Mouse (Mus musculus): ENCODE results near the gene Gstp2. TPM values are rescaled to one million over a fixed set of nuclear protein-coding genes. Genes with fewer than 3 reads are reported as not detected.

Gstp2 gene
- polyA plus RNA-seq (2015; fragmentation: Nextera tagmentation; extraction: Ambion mirVana), result 1.3 and 4.6 TPM in 2 replicates

DNA sequence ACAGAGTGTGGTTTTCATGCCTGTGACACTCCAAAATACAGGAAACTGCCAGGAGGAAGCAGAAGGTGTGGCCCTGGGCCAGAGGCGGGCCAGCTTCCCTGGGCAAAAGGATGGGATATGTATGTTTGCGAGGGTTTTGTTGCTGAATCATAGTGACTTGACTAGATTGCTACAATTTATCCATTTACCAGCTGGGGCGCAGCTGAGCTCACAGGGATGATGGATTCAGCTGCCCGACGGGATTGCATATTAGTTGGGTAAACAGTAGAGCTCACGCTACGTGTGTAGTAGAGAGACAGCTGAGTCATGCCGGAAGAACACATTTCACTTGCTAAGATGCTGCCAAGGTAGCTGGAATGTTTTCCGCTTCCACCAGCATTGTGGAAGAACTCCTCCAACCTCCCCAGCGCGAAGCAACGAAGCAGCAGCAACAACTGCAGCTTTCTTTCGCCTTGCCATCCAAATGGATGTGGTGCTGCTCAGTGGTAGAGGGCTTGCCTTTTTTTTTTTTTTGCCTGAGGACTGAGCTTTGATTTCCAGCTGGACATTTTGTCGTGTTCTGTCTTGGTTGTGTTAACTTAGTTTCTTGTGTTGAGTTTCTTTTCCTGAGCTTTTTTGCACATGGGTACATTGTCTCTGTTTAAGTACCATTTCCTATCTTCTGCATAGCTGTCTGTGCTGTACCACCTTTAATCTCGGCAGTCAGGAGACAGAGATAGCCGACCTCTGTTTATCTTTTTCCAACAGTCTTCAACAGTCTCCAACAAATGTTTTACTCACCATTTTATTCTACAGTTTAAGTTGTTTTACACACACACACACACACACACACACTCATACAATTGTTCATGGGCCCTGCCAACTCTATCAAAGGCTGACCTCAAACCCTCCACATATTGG is at the start of gene Gstp2:
Gene Gstp2, minus strand, starts transcription at position 58 of the 900 bp plus-strand sequence.
- Histone ChIP-seq H3K4me1 (peaks cover 3% of the 10 kb centered on the region; the same call in 1 of the 2 replicates), H3K4me3 (peak within 1 kb of the TSS; percentile 7; the same call in 1 of the 2 replicates), H3K4me2 (replicated peaks) (peak within 1 kb of the TSS; percentile 18; the same call in 1 of the 2 replicates), H3K9ac (replicated peaks) (no peak within 1 kb of the TSS), H3K27ac (replicated peaks) (no peak within 1 kb of the TSS), H3K9me3 (no peaks in the 10 kb centered on the region), H3K36me3 (no peaks in the 10 kb centered on the region), H3K27me3 (no peaks in the 10 kb centered on the region)
- no peak for ATAC-seq (replicated peaks)
- 48% methylated on average over 16 of the region's 16 CpGs for WGBS

DNA sequence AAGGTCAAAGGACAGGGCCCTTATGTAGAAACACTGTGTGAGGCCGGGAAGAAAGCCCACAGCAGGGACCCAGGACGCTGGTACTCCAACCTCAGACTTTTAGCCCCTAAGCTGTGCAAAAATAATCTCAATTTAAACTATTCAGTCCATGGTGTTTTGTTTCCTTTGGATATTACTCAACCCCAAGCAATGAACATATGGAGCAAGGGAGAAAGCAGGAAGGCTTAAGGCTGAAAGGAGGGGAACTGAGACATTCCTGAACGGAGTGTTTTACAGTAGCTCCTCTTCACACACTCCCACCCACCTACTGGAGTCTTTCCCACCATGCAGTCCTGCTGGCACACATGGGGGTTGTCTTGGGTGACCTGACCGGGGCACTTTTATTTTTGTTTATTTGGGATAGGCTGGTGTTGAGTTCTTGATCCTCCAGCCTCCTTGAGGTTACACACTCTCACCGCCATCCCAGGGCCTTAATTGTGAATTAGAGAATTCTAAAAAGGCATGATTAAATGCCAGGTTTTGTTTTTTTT is 49.0 kb upstream of the Gstp2 start:
- Histone ChIP-seq H3K4me2 (replicated peaks) (no peak overlapping the region), H3K9ac (replicated peaks) (no peak overlapping the region), H3K27ac (replicated peaks) (no peak overlapping the region), H3K27me3 (no peaks in the 10 kb centered on the region), H3K9me3 (no peaks in the 10 kb centered on the region), H3K4me3 (no peak overlapping the region), H3K4me1 (peaks cover 25% of the 10 kb centered on the region), H3K36me3 (no peaks in the 10 kb centered on the region)
- 83% methylated on average over 5 of the region's 5 CpGs for WGBS
- no peak for ATAC-seq (replicated peaks)

DNA sequence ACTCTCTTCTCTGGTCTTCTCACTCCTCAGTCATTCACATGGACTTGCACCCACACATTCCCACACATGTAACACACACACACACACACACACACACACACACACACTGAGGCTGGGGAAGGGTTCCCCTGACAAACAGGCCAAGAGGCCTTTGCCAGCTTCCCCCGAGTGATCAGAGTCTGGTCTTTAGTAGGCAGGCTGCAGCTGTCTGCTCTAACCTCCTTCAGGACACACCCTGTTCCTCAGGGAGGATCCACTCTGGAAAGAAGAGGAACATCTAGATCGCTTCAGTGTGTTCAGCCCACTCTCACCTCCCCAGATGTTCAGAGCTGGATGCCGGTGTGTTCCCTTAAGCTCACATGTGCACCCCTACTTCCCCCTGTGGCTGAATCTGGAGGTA is 48.5 kb upstream of the Gstp2 start:
- Histone ChIP-seq H3K4me1 (peaks cover 21% of the 10 kb centered on the region), H3K27ac (replicated peaks) (no peak overlapping the region), H3K27me3 (no peaks in the 10 kb centered on the region), H3K9ac (replicated peaks) (no peak overlapping the region), H3K36me3 (no peaks in the 10 kb centered on the region), H3K4me3 (no peak overlapping the region), H3K9me3 (no peaks in the 10 kb centered on the region), H3K4me2 (replicated peaks) (no peak overlapping the region)
- no peak for ATAC-seq (replicated peaks)
- WGBS, result 85% methylated on average over 3 of the region's 3 CpGs

DNA sequence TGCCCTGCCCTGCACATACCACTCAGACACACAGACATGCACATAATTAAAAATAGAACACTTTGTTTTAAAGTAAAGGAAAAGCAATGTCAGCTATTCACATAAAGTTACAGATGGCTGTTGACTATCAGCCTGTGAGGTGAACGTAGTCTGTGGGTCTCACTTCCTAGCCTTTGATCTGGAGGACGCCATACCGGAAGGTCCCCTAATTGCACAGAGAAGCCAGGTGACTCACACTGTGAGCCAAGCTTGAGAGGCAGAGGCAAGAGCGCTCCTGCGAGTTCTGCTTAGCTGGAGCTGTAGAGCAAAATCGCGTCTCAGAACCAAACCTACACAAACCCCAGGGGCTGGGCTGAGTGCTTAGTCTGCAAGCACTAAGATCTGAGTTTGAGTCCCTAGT is 47.9 kb upstream of the Gstp2 start:
- 79% methylated on average over 7 of the region's 7 CpGs for WGBS
- H3K27me3 ChIP-seq, result no peaks in the 10 kb centered on the region
- no peak overlapping the region for H3K9ac ChIP-seq (replicated peaks)
- peaks cover 18% of the 10 kb centered on the region for H3K4me1 ChIP-seq
- ATAC-seq (replicated peaks), result no peak
- no peaks in the 10 kb centered on the region for H3K36me3 ChIP-seq
- H3K4me2 ChIP-seq (replicated peaks), result no peak overlapping the region
- H3K9me3 ChIP-seq, result no peaks in the 10 kb centered on the region
- no peak overlapping the region for H3K4me3 ChIP-seq
- H3K27ac ChIP-seq (replicated peaks), result no peak overlapping the region

DNA sequence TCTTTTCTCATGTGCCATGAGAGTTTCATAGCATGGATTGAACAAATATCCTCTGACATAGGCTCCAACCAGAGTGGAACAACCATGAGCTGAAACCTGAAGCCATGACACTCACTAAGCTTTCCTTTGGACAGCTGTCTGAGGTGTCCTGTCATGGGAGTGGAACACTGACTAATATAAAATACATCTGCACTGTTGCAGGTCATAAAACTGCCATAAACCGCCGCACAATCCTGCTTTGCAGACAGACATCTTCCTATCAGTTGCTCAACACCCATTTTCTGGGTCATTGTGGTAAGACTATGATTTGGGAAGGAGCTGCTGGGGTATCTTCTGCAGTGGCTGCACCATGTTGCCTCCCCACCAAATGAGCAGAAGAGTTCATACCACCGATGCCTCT is 46.9 kb upstream of the Gstp2 start:
- Histone ChIP-seq H3K4me3 (no peak overlapping the region), H3K4me1 (peaks cover 14% of the 10 kb centered on the region), H3K27ac (replicated peaks) (no peak overlapping the region), H3K9ac (replicated peaks) (no peak overlapping the region), H3K9me3 (no peaks in the 10 kb centered on the region), H3K4me2 (replicated peaks) (no peak overlapping the region), H3K36me3 (no peaks in the 10 kb centered on the region), H3K27me3 (no peaks in the 10 kb centered on the region)
- no peak for ATAC-seq (replicated peaks)
- WGBS, result 89% methylated on average over 3 of the region's 3 CpGs

DNA sequence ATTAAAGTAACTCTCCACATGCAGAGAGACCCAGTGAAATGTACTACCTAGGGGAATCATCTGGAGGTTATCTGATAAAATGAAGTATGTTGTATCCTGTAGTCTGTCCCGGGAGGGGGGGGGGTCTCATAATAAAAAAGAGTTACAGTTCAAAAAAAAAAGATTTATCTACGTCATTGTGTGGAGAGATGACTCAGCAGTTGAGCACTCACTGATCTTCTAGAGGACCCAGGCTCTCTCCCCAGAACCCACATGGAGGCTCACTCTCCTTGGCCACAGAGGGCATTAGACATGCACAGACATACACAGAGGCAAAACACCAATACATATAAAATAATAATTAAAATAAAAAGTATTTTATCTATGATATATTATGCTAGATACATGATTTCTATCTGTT is 45.6 kb upstream of the Gstp2 start:
- H3K9ac ChIP-seq (replicated peaks), result no peak overlapping the region
- no peak for ATAC-seq (replicated peaks)
- H3K9me3 ChIP-seq, result no peaks in the 10 kb centered on the region
- H3K36me3 ChIP-seq, result no peaks in the 10 kb centered on the region
- no peak overlapping the region for H3K27ac ChIP-seq (replicated peaks)
- no peak overlapping the region for H3K4me3 ChIP-seq
- 72% methylated on average over 2 of the region's 2 CpGs for WGBS
- H3K4me2 ChIP-seq (replicated peaks), result no peak overlapping the region
- no peaks in the 10 kb centered on the region for H3K27me3 ChIP-seq
- H3K4me1 ChIP-seq, result peaks cover 7% of the 10 kb centered on the region

DNA sequence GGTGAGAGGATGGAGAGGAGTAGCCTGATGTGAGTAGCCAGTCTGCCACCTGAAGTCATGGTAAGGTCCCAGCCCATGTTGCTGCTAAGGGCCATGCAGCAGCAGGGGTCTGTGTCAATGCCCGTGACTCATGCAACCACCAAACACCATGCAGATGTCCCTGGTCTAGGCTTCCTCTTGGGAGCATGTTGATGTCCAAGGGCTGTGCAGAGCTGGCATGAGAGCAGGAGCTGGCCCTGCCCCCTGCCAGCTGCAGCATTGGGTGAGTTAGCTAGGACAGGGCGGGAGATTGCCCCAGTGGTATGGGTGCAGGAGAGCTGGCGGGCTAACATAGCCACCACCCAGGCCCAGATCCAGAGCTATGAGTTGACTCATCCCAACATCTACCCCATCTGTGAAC is 44.6 kb upstream of the Gstp2 start:
- Histone ChIP-seq H3K27me3 (no peaks in the 10 kb centered on the region), H3K4me1 (no peaks in the 10 kb centered on the region), H3K27ac (replicated peaks) (no peak overlapping the region), H3K4me2 (replicated peaks) (no peak overlapping the region), H3K9me3 (no peaks in the 10 kb centered on the region), H3K9ac (replicated peaks) (no peak overlapping the region), H3K36me3 (no peaks in the 10 kb centered on the region), H3K4me3 (no peak overlapping the region)
- no peak for ATAC-seq (replicated peaks)
- WGBS, result 95% methylated on average over 3 of the region's 3 CpGs

DNA sequence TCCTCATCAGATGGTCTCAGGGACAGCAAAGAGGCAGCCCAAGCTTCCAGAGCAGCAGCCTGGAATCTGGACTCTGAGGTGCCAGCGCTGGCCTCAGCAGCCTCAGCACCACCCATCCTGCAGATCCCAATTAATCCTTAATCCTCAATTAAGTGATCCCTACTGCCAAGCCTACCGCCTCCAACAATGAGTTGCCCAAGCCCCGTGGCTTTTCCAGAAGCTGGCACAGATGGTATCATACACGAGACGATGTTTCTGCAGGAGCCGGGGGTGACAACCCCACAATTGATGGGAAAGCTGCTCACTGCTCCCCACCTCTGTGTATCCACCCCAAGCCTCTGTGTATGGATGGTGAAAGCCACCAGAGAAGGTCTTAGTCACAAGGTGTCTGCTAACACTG is 43.3 kb upstream of the Gstp2 start:
- Histone ChIP-seq H3K27me3 (no peaks in the 10 kb centered on the region), H3K4me3 (no peak overlapping the region), H3K4me1 (no peaks in the 10 kb centered on the region), H3K9ac (replicated peaks) (no peak overlapping the region), H3K36me3 (no peaks in the 10 kb centered on the region), H3K9me3 (no peaks in the 10 kb centered on the region), H3K4me2 (replicated peaks) (no peak overlapping the region), H3K27ac (replicated peaks) (no peak overlapping the region)
- ATAC-seq (replicated peaks), result no peak
- WGBS, result 33% methylated on average over 6 of the region's 6 CpGs

DNA sequence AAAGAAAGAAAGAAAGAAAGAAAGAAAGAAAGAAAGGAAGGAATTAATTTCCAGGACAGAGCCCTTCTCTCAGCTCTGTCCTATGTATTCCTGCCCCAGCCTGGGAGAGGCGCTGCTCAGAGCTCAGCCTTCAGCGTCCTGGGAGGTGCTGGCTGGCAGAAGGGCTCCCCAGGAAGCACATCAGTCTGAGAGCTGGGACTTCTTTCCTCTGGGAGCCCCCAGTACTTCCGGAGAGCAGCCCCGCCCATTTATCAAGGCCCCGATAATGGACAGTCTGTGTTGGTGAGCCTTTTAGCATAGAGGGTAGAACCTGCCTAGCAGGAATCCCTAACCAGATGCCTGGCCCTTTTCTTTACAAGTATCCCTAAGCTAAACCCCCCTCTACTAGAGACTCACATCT is 42.3 kb upstream of the Gstp2 start:
- no peaks in the 10 kb centered on the region for H3K4me1 ChIP-seq
- H3K27ac ChIP-seq (replicated peaks), result no peak overlapping the region
- no peaks in the 10 kb centered on the region for H3K27me3 ChIP-seq
- WGBS, result 65% methylated on average over 5 of the region's 5 CpGs
- H3K4me2 ChIP-seq (replicated peaks), result no peak overlapping the region
- H3K4me3 ChIP-seq, result no peak overlapping the region
- no peak overlapping the region for H3K9ac ChIP-seq (replicated peaks)
- H3K36me3 ChIP-seq, result no peaks in the 10 kb centered on the region
- no peak for ATAC-seq (replicated peaks)
- H3K9me3 ChIP-seq, result no peaks in the 10 kb centered on the region

DNA sequence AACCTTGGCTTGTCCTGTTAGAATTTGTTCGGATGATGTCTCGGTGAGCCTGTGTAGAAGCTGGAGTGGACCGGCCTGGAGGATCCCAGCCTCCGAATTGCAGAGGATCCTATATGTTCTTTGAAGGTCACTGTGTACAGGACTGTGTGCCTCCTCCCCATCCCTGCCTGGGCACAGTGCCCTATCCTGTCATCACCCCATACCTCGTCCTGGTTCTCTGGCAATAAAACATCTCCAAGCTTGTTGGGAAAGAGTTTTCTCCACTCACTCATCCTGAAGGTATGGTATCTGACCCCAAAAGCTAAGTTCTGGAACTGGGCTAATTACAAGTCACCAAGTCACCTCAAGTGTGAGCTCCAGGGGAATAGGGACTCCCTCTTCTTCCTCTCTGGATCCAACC is 41.3 kb upstream of the Gstp2 start:
- WGBS, result 91% methylated on average over 5 of the region's 5 CpGs
- H3K36me3 ChIP-seq, result no peaks in the 10 kb centered on the region
- no peak for ATAC-seq (replicated peaks)

DNA sequence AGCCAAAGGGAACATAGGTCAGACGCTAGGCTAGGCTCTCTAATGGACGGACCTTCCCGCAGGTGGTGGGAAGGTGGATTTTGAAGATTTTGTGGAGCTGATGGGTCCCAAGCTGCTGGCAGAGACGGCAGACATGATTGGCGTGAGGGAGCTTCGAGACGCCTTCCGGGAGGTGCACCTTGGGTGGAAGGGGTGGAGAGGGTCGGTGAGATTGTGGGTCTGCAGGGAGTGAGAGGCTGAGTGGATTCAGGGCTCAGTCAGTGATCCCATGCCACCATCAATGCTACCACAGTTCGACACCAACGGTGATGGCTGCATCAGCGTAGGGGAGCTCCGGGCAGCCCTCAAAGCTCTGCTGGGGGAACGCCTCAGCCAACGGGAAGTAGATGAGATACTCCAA is 40.3 kb upstream of the Gstp2 start:
- Histone ChIP-seq H3K27me3 (no peaks in the 10 kb centered on the region), H3K27ac (replicated peaks) (no peak overlapping the region), H3K4me2 (replicated peaks) (no peak overlapping the region), H3K4me3 (no peak overlapping the region), H3K36me3 (no peaks in the 10 kb centered on the region), H3K4me1 (no peaks in the 10 kb centered on the region), H3K9ac (replicated peaks) (no peak overlapping the region), H3K9me3 (no peaks in the 10 kb centered on the region)
- 96% methylated on average over 15 of the region's 15 CpGs for WGBS
- ATAC-seq (replicated peaks), result no peak

More for the DNA sequence above, 41.3 kb upstream of the Gstp2 start:
- Histone ChIP-seq H3K4me1 (no peaks in the 10 kb centered on the region), H3K27ac (replicated peaks) (no peak overlapping the region), H3K4me2 (replicated peaks) (no peak overlapping the region), H3K27me3 (no peaks in the 10 kb centered on the region), H3K9ac (replicated peaks) (no peak overlapping the region), H3K4me3 (no peak overlapping the region), H3K9me3 (no peaks in the 10 kb centered on the region)

DNA sequence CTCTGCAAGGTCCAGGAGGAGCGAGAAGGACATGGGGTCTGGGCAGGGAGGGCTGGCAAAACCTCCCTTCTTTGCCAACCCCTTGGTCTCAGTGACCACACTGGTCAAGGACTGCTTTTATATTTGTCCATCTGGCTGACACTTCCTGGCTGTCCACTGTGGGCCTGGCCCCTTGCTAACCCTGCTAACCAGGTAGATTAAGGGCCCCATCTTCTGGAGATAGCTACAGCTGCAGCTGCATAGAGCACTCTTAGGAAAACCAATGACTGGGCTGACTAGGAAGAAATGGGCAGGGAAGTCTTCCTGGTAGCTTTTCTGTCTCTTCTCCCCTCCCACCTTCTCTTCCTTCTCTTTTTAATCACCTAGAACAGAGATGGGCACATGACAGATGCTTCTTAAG is 39.2 kb upstream of the Gstp2 start:
- H3K27ac ChIP-seq (replicated peaks), result no peak overlapping the region
- 94% methylated on average over 1 of the region's 1 CpGs for WGBS
- no peak overlapping the region for H3K4me2 ChIP-seq (replicated peaks)
- no peaks in the 10 kb centered on the region for H3K27me3 ChIP-seq
- H3K9ac ChIP-seq (replicated peaks), result no peak overlapping the region
- no peaks in the 10 kb centered on the region for H3K4me1 ChIP-seq
- ATAC-seq (replicated peaks), result no peak
- no peak overlapping the region for H3K4me3 ChIP-seq
- no peaks in the 10 kb centered on the region for H3K9me3 ChIP-seq
- no peaks in the 10 kb centered on the region for H3K36me3 ChIP-seq
